Mouse (Mus musculus): ENCODE data around the gene Gm5134.

Gm5134 gene

DNA sequence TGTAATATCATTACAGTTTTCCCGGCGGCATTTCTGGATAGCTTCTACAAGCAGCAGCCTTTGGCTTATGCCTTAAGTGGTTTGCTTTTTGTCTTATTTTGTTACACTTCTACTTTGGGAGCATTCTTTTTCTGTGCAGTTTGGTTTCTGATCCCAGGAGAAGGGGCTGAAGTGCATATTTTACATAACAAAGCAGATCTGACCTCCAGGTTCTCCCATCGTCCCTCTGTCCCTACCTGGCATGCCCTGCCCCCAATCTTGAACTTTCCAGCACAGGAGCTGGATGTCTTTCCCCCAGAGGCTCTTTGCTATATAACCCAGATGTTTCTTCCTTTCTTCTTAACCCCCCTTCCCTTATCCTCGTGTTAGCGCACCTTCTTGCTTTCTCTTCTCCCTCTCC is 91.0 kb downstream of the Gm5134 start:
- DNase-seq: no peak

DNA sequence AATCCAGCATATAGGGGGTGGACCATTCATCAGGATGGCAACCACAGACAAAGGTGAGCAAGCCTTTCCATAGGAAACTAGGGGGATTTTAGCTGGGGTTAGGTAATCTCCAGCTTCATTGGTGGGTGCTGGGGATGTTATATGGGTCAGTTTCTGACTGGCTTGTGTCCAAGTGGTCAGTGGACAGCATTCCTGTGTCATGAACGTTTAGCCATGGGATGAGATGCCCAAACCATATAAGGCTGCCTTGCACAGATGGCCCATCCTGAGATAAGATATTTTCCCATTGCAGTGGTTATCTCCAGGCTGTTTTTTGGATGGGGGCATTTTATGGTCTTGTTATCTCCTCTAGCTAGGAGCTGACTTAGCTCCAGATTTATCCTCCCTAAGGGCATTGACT is 92.4 kb downstream of the Gm5134 start:
- no peak for DNase-seq

DNA sequence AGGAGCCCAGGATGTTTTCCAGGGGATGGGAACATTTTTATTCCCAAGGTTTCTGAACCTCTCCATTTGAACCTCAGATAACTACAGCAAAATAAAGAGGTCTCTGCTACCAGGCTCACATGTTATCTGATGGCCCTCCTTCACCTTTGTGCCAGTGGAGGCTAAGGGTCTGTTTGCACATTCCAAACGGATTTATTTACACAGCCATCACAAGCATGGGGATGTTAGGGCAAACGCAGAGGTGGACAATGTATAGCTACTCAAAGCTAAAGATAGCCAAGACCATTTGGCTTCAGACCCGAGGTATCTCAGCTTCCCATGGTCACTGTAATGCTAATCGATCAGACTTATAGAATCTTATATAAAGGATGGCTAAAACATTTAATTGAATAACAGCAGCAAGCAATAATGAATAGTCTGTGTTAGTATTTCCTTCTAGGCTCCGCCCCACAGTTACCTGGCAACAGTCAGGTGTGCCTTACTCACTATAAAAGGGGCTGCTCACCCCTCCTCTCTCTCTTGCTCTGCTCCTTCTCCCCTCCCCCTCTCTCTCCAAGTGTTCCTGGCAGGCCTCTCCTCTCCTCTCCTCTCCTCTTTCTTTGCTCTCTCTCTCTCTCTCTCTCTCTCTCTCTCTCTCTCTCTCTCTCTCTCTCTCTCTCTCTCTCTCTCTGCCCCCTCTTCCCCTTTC is 93.0 kb downstream of the Gm5134 start:
- no peak for DNase-seq

DNA sequence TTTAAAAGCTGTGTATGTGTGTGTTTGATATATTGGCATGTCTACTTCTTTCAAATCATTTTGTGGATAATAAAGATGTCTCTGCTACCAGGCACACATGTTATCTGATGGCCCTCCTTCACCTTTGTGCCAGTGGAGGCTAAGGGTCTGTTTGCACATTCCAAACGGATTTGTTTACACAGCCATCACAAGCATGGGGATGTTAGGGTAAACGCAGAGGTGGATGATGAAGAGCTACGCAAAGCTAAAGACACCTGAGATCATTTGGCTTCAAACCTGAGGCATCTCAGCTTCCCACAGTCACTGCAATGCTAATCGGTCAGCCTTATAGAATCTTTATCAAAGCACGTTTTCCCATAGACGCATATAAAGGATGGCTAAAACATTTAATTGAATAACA is 94.7 kb downstream of the Gm5134 start:
- DNase-seq: no peak

DNA sequence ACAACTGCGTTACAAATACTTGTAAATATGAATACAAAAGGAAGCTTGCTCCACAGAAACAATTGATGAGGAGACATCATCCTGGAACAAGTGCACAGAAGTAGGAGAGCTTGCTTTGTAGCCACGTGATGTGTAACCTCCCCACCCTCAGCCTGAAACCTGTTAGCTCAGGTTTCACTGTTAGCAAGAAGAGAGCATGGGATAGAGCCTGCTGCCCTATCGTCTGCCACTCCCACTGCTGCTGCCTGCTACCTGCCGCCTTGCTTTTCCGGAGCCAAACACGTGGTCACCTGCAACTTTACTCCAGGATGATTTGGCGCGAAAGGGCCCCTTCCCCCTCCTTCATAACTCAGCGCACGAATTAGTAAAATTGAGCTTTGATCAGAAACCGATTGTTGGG is 97.5 kb downstream of the Gm5134 start:
- no peak for DNase-seq

Data from cerebellum, adult 11 months (tissue).